13 mouse cellular contexts compared by ENCODE assay signal in the genomic region with DNA sequence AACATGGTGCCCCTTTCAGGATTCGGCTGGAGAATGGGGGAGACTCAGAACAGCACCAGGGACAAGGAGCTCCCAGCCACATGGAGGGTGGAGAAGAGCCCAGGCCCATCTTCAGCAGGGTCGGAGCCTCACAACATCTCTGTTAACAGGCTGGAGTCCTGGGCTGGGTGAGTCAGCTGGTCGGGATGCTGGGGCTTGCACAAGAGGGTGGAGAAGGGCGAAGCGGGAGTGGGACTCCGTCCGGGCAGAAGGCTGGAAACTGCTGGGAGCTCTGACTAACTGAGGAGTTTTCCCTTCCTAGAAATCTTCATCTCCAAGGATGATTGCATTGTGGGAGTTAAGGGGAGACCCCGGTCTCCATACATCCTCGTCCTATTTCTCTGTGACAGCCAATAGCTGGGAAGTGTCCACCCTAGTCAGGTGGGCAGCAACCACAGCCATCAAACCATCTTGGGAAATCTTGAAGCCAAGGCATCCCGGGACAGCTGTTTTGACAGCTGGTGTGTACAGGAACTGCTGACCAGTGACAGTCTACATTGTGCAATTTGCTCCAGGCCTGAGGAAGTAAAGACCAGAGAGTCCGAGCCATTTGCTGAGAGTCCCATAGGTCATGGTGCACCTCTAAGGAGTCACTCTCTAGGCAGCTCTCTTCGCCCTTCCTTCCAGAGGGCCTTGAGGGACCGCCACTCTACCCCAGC.
DNase-seq lines count a peak whose midpoint lies in the region; ATAC-seq and TF ChIP-seq lines count a peak whose summit lies in the region.
"Had no signal": no experiment of that assay in that cellular context is flagged by ENCODE, and none has a peak within 500 bp of the region (broad histone marks: within the 10 kb centered on the region; RNA-seq: fewer than 3 reads in every experiment).

No protein-coding gene starts in this region.

- H3K27me3 ChIP-seq in midbrain, embryonic 11.5 days (ENCODE audit: control insufficient read depth, insufficient read depth, low read length): no peaks in the 10 kb centered on the region
- H3K27me3 ChIP-seq in midbrain, embryonic 13.5 days: no peaks in the 10 kb centered on the region; the same call in 1 of the 2 replicates
- H3K27me3 ChIP-seq: liver, embryonic 15.5 days had no signal

- intact Hi-C loops in gastrocnemius, adult 2 months (cut with DNase I): no loop called here
- intact Hi-C loops in heart, postnatal 10 days (cut with DNase I): no loop called here

- 92% methylated on average over 13 of the region's 13 CpGs for WGBS in midbrain, embryonic 11.5 days
- whole genome bisulfite sequencing in midbrain, embryonic 13.5 days: 98% methylated on average over 13 of the region's 13 CpGs

- H3K4me1 ChIP-seq in midbrain, embryonic 11.5 days (ENCODE audit: control insufficient read depth, insufficient read depth, low read length): peaks cover 23% of the 10 kb centered on the region
- peaks cover 28% of the 10 kb centered on the region for H3K4me1 ChIP-seq in midbrain, embryonic 13.5 days (replicated peaks)
- H3K4me1 ChIP-seq: liver, embryonic 15.5 days had no signal

- no peaks in the 10 kb centered on the region for H3K36me3 ChIP-seq in midbrain, embryonic 11.5 days (ENCODE audit: control insufficient read depth, insufficient read depth, low read length)
- no peaks in the 10 kb centered on the region for H3K36me3 ChIP-seq in midbrain, embryonic 13.5 days
- H3K36me3 ChIP-seq: hindbrain, embryonic 12.5 days; liver, embryonic 15.5 days had no signal

- no peak for TF ChIP-seq CTCF in gastrocnemius, adult 2 months (IDR thresholded peaks at IDR 0.05)

- H3K9me3 ChIP-seq in midbrain, embryonic 11.5 days (ENCODE audit: control insufficient read depth, low read length): no peaks in the 10 kb centered on the region
- H3K9me3 ChIP-seq in midbrain, embryonic 13.5 days: no peaks in the 10 kb centered on the region
- H3K9me3 ChIP-seq: hindbrain, embryonic 12.5 days; liver, embryonic 15.5 days had no signal

- no peak overlapping the region for H3K4me3 ChIP-seq in gastrocnemius, adult 2 months
- H3K4me3 ChIP-seq in midbrain, embryonic 11.5 days (ENCODE audit: low read depth, low read length): no peak overlapping the region
- H3K4me3 ChIP-seq in midbrain, embryonic 13.5 days (replicated peaks): no peak overlapping the region
- H3K4me3 ChIP-seq: erythroblast, embryonic 14.5 days; hindbrain, embryonic 12.5 days; liver, embryonic 15.5 days had no signal

- DNase-seq in gastrocnemius, adult 2 months: peak; percentile 71
- DNase-seq in gastrocnemius, postnatal 10 days: no peak
- peak; percentile 65 for DNase-seq in midbrain, embryonic 11.5 days (ENCODE audit: low spot score, missing footprints)
- peak; percentile 26 to 33 for DNase-seq in heart, postnatal 10 days
- peak; percentile 65 for DNase-seq in urinary bladder, postnatal 14 days (ENCODE audit: low spot score)
- no peak for DNase-seq in layer of hippocampus, postnatal 10 days (ENCODE audit: low spot score in 2 of 2)
- no peak for DNase-seq in cerebellum, postnatal 14 days
- DNase-seq: kidney, adult 9 months had no signal

- no peak for ATAC-seq in midbrain, embryonic 11.5 days (ENCODE audit: low FRiP score)
- no peak for ATAC-seq in midbrain, embryonic 13.5 days
- ATAC-seq: activated CD4-positive, CD25-positive, alpha-beta regulatory T cell, adult 4 months had no signal

- no peak overlapping the region for H3K9ac ChIP-seq in midbrain, embryonic 11.5 days (ENCODE audit: low read length)
- no peak overlapping the region for H3K9ac ChIP-seq in midbrain, embryonic 13.5 days (replicated peaks)
- H3K9ac ChIP-seq: hindbrain, embryonic 12.5 days; liver, embryonic 15.5 days had no signal

- H3K27ac ChIP-seq in gastrocnemius, adult 2 months: peak overlapping the region; percentile 20; the same call in 1 of the 2 replicates
- no peak overlapping the region for H3K27ac ChIP-seq in midbrain, embryonic 11.5 days (ENCODE audit: low read depth, low read length)
- H3K27ac ChIP-seq in midbrain, embryonic 13.5 days: no peak overlapping the region
- H3K27ac ChIP-seq: hindbrain, embryonic 12.5 days; liver, embryonic 15.5 days had no signal

- H3K4me2 ChIP-seq in midbrain, embryonic 11.5 days: no peak overlapping the region
- no peak overlapping the region for H3K4me2 ChIP-seq in midbrain, embryonic 13.5 days (replicated peaks)
- H3K4me2 ChIP-seq: hindbrain, embryonic 12.5 days; liver, embryonic 15.5 days had no signal

Comparison
In these comparisons a context has a peak if more than half of its experiments do, and no peak if none do; other contexts are left out.
1. DNase-seq: peak in gastrocnemius, adult 2 months (single experiment), midbrain, embryonic 11.5 days (single experiment), heart, postnatal 10 days (2 of 2) and urinary bladder, postnatal 14 days (single experiment); none in gastrocnemius, postnatal 10 days (single experiment), layer of hippocampus, postnatal 10 days (0 of 2) and cerebellum, postnatal 14 days (0 of 2).